Mouse (Mus musculus) ES-Bruce4 (cell line): ENCODE data around the gene Emb. TPM values are rescaled to one million over a fixed set of nuclear protein-coding genes. Genes with fewer than 3 reads are reported as not detected.

ENCODE experiments used
- H3K27ac ChIP-seq: 2 replicates; pipeline ENCODE4 v1.5.1; 2012; ENCODE audit warnings: low read length, inconsistent platforms; ENCODE audit not compliant: insufficient read depth
- H3K27me3 ChIP-seq: 2 replicates; pipeline ENCODE4 v1.6.1; 2012; ENCODE audit warnings: mild to moderate bottlenecking, low read length, inconsistent platforms; ENCODE audit not compliant: control insufficient read depth, poor library complexity, insufficient read depth, severe bottlenecking
- H3K36me3 ChIP-seq: 2 replicates; pipeline ENCODE4 v1.6.1; 2012; ENCODE audit warnings: inconsistent platforms, mild to moderate bottlenecking, low read length, moderate library complexity; ENCODE audit not compliant: control insufficient read depth, poor library complexity, insufficient read depth, severe bottlenecking
- H3K4me1 ChIP-seq: one replicate; pipeline ENCODE4 v1.8.1; 2011; ENCODE audit warnings: low read length; ENCODE audit not compliant: control insufficient read depth, insufficient read depth
- H3K4me3 ChIP-seq: 2 replicates; pipeline ENCODE4 v1.5.1; 2011; ENCODE audit warnings: low read depth, mild to moderate bottlenecking, low read length
- H3K9ac ChIP-seq: 2 replicates; pipeline ENCODE4 v1.6.1; 2012; ENCODE audit warnings: low read depth, mild to moderate bottlenecking, inconsistent platforms; ENCODE audit not compliant: poor library complexity, severe bottlenecking
- H3K9me3 ChIP-seq: replicated peaks from 2 replicates; pipeline ENCODE4 v1.6.1; 2012; ENCODE audit warnings: mild to moderate bottlenecking, low read length, inconsistent platforms; ENCODE audit not compliant: control insufficient read depth, poor library complexity, insufficient read depth, severe bottlenecking
- CTCF ChIP-seq: IDR thresholded peaks from one replicate; pipeline ENCODE4 v1.8.1; 2011; ENCODE audit warnings: low read depth, low read length
- EP300 ChIP-seq: IDR thresholded peaks from 2 replicates; pipeline ENCODE4 v1.6.1; 2011; ENCODE audit warnings: low read depth, low read length; ENCODE audit not compliant: insufficient read depth
- POLR2A ChIP-seq: IDR thresholded peaks from one replicate; pipeline ENCODE4 v1.8.1; 2011; ENCODE audit warnings: low read length; ENCODE audit not compliant: insufficient read depth
- polyA plus RNA-seq: library from polyadenylated mRNA; stranded (reverse); fragments of >200 nt; gene quantifications from 2 replicates; pipeline ENCODE4 v1.2.4, GENCODE M21; 2011; ENCODE audit warnings: low read depth; ENCODE audit not compliant: missing spikeins, insufficient read depth, insufficient read length

The Emb gene
- polyA plus RNA-seq, 1 experiment = 135 TPM

- no peaks in the 10 kb centered on the region for H3K9me3 ChIP-seq
- no peak overlapping the region for H3K27ac ChIP-seq
- H3K27me3 ChIP-seq = no peaks in the 10 kb centered on the region
- no peak overlapping the region for H3K4me3 ChIP-seq
- H3K9ac ChIP-seq = no peak overlapping the region
- peaks cover 2% of the 10 kb centered on the region for H3K4me1 ChIP-seq
- TF ChIP-seq POLR2A (no peak), CTCF (no peak), EP300 (no peak)
- H3K36me3 ChIP-seq = no peaks in the 10 kb centered on the region
Observed at GRCm38 (mm10) chr13:117204685-117205084, 3.7 kb upstream of the Emb start.

- H3K27me3 ChIP-seq = no peaks in the 10 kb centered on the region
- no peaks in the 10 kb centered on the region for H3K36me3 ChIP-seq
- H3K9ac ChIP-seq = no peak overlapping the region
- no peak overlapping the region for H3K4me3 ChIP-seq
- H3K27ac ChIP-seq = no peak overlapping the region
- no peak for TF ChIP-seq CTCF
- no peak for TF ChIP-seq POLR2A
- TF ChIP-seq EP300 = no peak
- no peaks in the 10 kb centered on the region for H3K9me3 ChIP-seq
- peaks cover 2% of the 10 kb centered on the region for H3K4me1 ChIP-seq
Observed at GRCm38 (mm10) chr13:117206066-117206465, 2.3 kb upstream of the Emb start.

GRCm38 (mm10) chr13:117211386-117211875 is 3.1 kb downstream of the Emb start:
- H3K27me3 ChIP-seq = no peaks in the 10 kb centered on the region
- H3K4me1 ChIP-seq = no peaks in the 10 kb centered on the region
- no peak overlapping the region for H3K4me3 ChIP-seq
- H3K9ac ChIP-seq = no peak overlapping the region
- H3K27ac ChIP-seq = no peak overlapping the region
- no peaks in the 10 kb centered on the region for H3K9me3 ChIP-seq
- TF ChIP-seq EP300 (no peak), POLR2A (no peak), CTCF (no peak)
- no peaks in the 10 kb centered on the region for H3K36me3 ChIP-seq

- no peaks in the 10 kb centered on the region for H3K27me3 ChIP-seq
- H3K36me3 ChIP-seq = no peaks in the 10 kb centered on the region
- no peaks in the 10 kb centered on the region for H3K9me3 ChIP-seq
- H3K4me3 ChIP-seq = no peak overlapping the region
- no peak overlapping the region for H3K9ac ChIP-seq
- peak overlapping the region; percentile 92 for H3K27ac ChIP-seq
- H3K4me1 ChIP-seq = peaks cover 7% of the 10 kb centered on the region
- TF ChIP-seq EP300 = peak; percentile 81
- no peak for TF ChIP-seq CTCF
Observed at GRCm38 (mm10) chr13:117215481-117215880, 7.1 kb downstream of the Emb start.

GRCm38 (mm10) chr13:117216126-117216525 is 7.8 kb downstream of the Emb start:
- H3K36me3 ChIP-seq = no peaks in the 10 kb centered on the region
- no peaks in the 10 kb centered on the region for H3K27me3 ChIP-seq
- H3K9me3 ChIP-seq = no peaks in the 10 kb centered on the region
- H3K4me3 ChIP-seq = no peak overlapping the region
- peak overlapping the region; percentile 96 for H3K27ac ChIP-seq
- H3K9ac ChIP-seq = no peak overlapping the region
- H3K4me1 ChIP-seq = peaks cover 7% of the 10 kb centered on the region
- peak; percentile 44 for TF ChIP-seq CTCF
- no peak for TF ChIP-seq EP300

GRCm38 (mm10) chr13:117216752-117217363 is 8.5 kb downstream of the Emb start:
- H3K36me3 ChIP-seq = no peaks in the 10 kb centered on the region
- no peaks in the 10 kb centered on the region for H3K9me3 ChIP-seq
- no peak overlapping the region for H3K4me3 ChIP-seq
- peaks cover 7% of the 10 kb centered on the region for H3K4me1 ChIP-seq
- no peaks in the 10 kb centered on the region for H3K27me3 ChIP-seq
- TF ChIP-seq POLR2A (no peak), EP300 (peak; percentile 91), CTCF (no peak)
- peak overlapping the region; percentile 48; the same call in 1 of the 2 replicates for H3K9ac ChIP-seq
- H3K27ac ChIP-seq = peak overlapping the region; percentile 95
